Mouse (Mus musculus) embryonic facial prominence, embryonic 11.5 days (tissue): ENCODE data around the gene Syt5. TPM values are rescaled to one million over a fixed set of nuclear protein-coding genes. Genes with fewer than 3 reads are reported as not detected.

Source experiments
- ATAC-seq: fragments of 200-750 bp; cut with Nextera tagmentation; replicated peaks from 2 replicates; pipeline ENCODE4 v1.8.0; 2017; ENCODE audit warnings: low read depth; ENCODE audit not compliant: insufficient number of reproducible peaks, low FRiP score, low TSS enrichment
- DNase-seq: peaks from one replicate; pipeline ENCODE4 v3.0.0-alpha.2; 2015; ENCODE audit warnings: low spot score
- H3K27ac ChIP-seq: fragments of 300-500 bp; sonication (generic); replicated peaks from 2 replicates; pipeline ENCODE4 v1.5.1; 2014; ENCODE audit warnings: mild to moderate bottlenecking, low read depth, low read length, control low read depth
- H3K27me3 ChIP-seq: fragments of 300-500 bp; sonication (generic); 2 replicates; pipeline ENCODE4 v1.6.1; 2014; ENCODE audit warnings: mild to moderate bottlenecking, low read length, moderate library complexity, mixed read lengths; ENCODE audit not compliant: control insufficient read depth, insufficient read depth
- H3K36me3 ChIP-seq: fragments of 300-500 bp; sonication (generic); replicated peaks from 2 replicates; pipeline ENCODE4 v1.6.1; 2014; ENCODE audit warnings: low read depth, mild to moderate bottlenecking, low read length, moderate library complexity, mixed read lengths; ENCODE audit not compliant: control insufficient read depth, insufficient read depth
- H3K4me1 ChIP-seq: fragments of 300-500 bp; sonication (generic); 2 replicates; pipeline ENCODE4 v1.6.1; 2014; ENCODE audit warnings: low read length, mixed read lengths; ENCODE audit not compliant: control insufficient read depth, insufficient read depth
- H3K4me2 ChIP-seq: fragments of 300-500 bp; sonication (generic); 2 replicates; pipeline ENCODE4 v1.6.1; 2014; ENCODE audit warnings: low read depth, mild to moderate bottlenecking, control low read depth, low read length, moderate library complexity
- H3K4me3 ChIP-seq: fragments of 300-500 bp; sonication (generic); 2 replicates; pipeline ENCODE4 v1.5.1; 2014; ENCODE audit warnings: low read depth, low read length, control low read depth
- H3K9ac ChIP-seq: fragments of 300-500 bp; sonication (generic); replicated peaks from 2 replicates; pipeline ENCODE4 v1.6.1; 2014; ENCODE audit warnings: mild to moderate bottlenecking, control low read depth, low read length
- H3K9me3 ChIP-seq: fragments of 300-500 bp; sonication (generic); replicated peaks from 2 replicates; pipeline ENCODE4 v1.6.1; 2016; ENCODE audit warnings: mild to moderate bottlenecking, low read length, inconsistent platforms, mixed read lengths; ENCODE audit not compliant: control insufficient read depth
- WGBS: fragments of 180-500 bp; shearing (Covaris S2); extraction: QIAGEN DNeasy Blood & Tissue Kit; methylation state at CpG from one replicate; pipeline ENCODE4 v1.1.7; 2014; 5-methylcytosine and 5-hydroxymethylcytosine counted together
- polyA plus RNA-seq: library from polyadenylated mRNA; unstranded; fragments of >200 nt; fragmentation: Nextera tagmentation; extraction: Ambion mirVana; gene quantifications from 2 replicates; pipeline ENCODE4 v1.2.1, GENCODE M21; 2014

The Syt5 gene
- polyA plus RNA-seq, 1 experiment from 2014 or later = 4.8 TPM

GRCm38 (mm10) chr7:4516332-4517050, 30.9 kb downstream of the Syt5 start, which contains the start of gene Tnnt1:
Tnnt1 (minus strand) TSS chr7:4516382.
- DNase-seq (peak; percentile 51), ATAC-seq (peak; percentile 36; the same call in 1 of the 2 replicates)
- Histone ChIP-seq H3K27me3 (0 out of 2 replicates have a peak, but pooled peaks cover under 1% of the 10 kb centered on the region), H3K27ac (no peak within 1 kb of the TSS), H3K4me2 (no peak within 1 kb of the TSS), H3K9me3 (no peaks in the 10 kb centered on the region), H3K4me1 (no peaks in the 10 kb centered on the region), H3K9ac (peak within 1 kb of the TSS; percentile 1; the same call in 1 of the 2 replicates), H3K36me3 (no peaks in the 10 kb centered on the region), H3K4me3 (no peak within 1 kb of the TSS)
- WGBS = 17% methylated on average over 3 of the region's 4 CpGs

- no peaks in the 10 kb centered on the region for H3K36me3 ChIP-seq
- H3K27me3 ChIP-seq = no peaks in the 10 kb centered on the region
- WGBS = 55% methylated on average over 6 of the region's 6 CpGs
- peak overlapping the region; percentile 1; the same call in 1 of the 2 replicates for H3K9ac ChIP-seq
- no peak overlapping the region for H3K27ac ChIP-seq
- H3K4me1 ChIP-seq = no peaks in the 10 kb centered on the region
- H3K4me3 ChIP-seq = no peak overlapping the region
- no peak for DNase-seq
- no peak overlapping the region for H3K4me2 ChIP-seq
- ATAC-seq = peak; percentile 41; the same call in 1 of the 2 replicates
- H3K9me3 ChIP-seq = no peaks in the 10 kb centered on the region
Observed at GRCm38 (mm10) chr7:4515853-4516252, 31.5 kb downstream of the Syt5 start.

- 61% methylated on average over 6 of the region's 6 CpGs for WGBS
- Histone ChIP-seq H3K9me3 (no peaks in the 10 kb centered on the region), H3K27ac (no peak overlapping the region), H3K4me1 (no peaks in the 10 kb centered on the region), H3K4me2 (no peak overlapping the region), H3K4me3 (no peak overlapping the region), H3K27me3 (no peaks in the 10 kb centered on the region), H3K36me3 (no peaks in the 10 kb centered on the region), H3K9ac (no peak overlapping the region)
- DNase-seq = no peak
- no peak for ATAC-seq
Observed at GRCm38 (mm10) chr7:4513829-4514712, 33.3 kb downstream of the Syt5 start.

- no peak overlapping the region for H3K4me2 ChIP-seq
- DNase-seq = peak; percentile 71
- H3K27me3 ChIP-seq = no peaks in the 10 kb centered on the region
- H3K4me3 ChIP-seq = no peak overlapping the region
- ATAC-seq = no peak
- no peak overlapping the region for H3K9ac ChIP-seq
- H3K9me3 ChIP-seq = no peaks in the 10 kb centered on the region
- no peaks in the 10 kb centered on the region for H3K36me3 ChIP-seq
- no peaks in the 10 kb centered on the region for H3K4me1 ChIP-seq
- H3K27ac ChIP-seq = no peak overlapping the region
- WGBS = 29% methylated on average over 13 of the region's 13 CpGs
Observed at GRCm38 (mm10) chr7:4513236-4513635, 34.1 kb downstream of the Syt5 start.

GRCm38 (mm10) chr7:4511489-4512224, 35.7 kb downstream of the Syt5 start:
- H3K36me3 ChIP-seq = no peaks in the 10 kb centered on the region
- H3K9me3 ChIP-seq = no peaks in the 10 kb centered on the region
- DNase-seq (no peak), ATAC-seq (no peak)
- WGBS = 77% methylated on average over 8 of the region's 8 CpGs
- no peaks in the 10 kb centered on the region for H3K4me1 ChIP-seq
- H3K27me3 ChIP-seq = no peaks in the 10 kb centered on the region
- no peak overlapping the region for H3K4me2 ChIP-seq
- H3K9ac ChIP-seq = no peak overlapping the region
- no peak overlapping the region for H3K27ac ChIP-seq
- H3K4me3 ChIP-seq = no peak overlapping the region

- H3K27me3 ChIP-seq = no peaks in the 10 kb centered on the region
- no peak overlapping the region for H3K4me2 ChIP-seq
- no peak overlapping the region for H3K27ac ChIP-seq
- H3K9me3 ChIP-seq = no peaks in the 10 kb centered on the region
- no peak overlapping the region for H3K4me3 ChIP-seq
- no peaks in the 10 kb centered on the region for H3K4me1 ChIP-seq
- H3K9ac ChIP-seq = no peak overlapping the region
- WGBS = 15% methylated on average over 24 of the region's 24 CpGs
- H3K36me3 ChIP-seq = no peaks in the 10 kb centered on the region
- peak; percentile 86 for DNase-seq
- peak; percentile 84 for ATAC-seq
Observed at GRCm38 (mm10) chr7:4509863-4510608, 37.3 kb downstream of the Syt5 start.

GRCm38 (mm10) chr7:4508739-4509116, 38.6 kb downstream of the Syt5 start:
- WGBS = 91% methylated on average over 8 of the region's 8 CpGs
- Histone ChIP-seq H3K27ac (no peak overlapping the region), H3K9ac (no peak overlapping the region)

More at GRCm38 (mm10) chr7:4508739-4509116, 38.6 kb downstream of the Syt5 start:
- no peaks in the 10 kb centered on the region for H3K36me3 ChIP-seq
- DNase-seq = no peak
- no peak overlapping the region for H3K4me2 ChIP-seq
- no peaks in the 10 kb centered on the region for H3K4me1 ChIP-seq
- H3K4me3 ChIP-seq = no peak overlapping the region
- ATAC-seq = no peak; the same call in 1 of the 2 replicates
- H3K9me3 ChIP-seq = no peaks in the 10 kb centered on the region
- no peaks in the 10 kb centered on the region for H3K27me3 ChIP-seq
